Mouse (Mus musculus) cerebellum, adult 2 months (tissue): ENCODE data around the gene Rabep1. TPM values are rescaled to one million over a fixed set of nuclear protein-coding genes. Genes with fewer than 3 reads are reported as not detected.

ENCODE experiments used
- DNase-seq, 2 experiments: peaks; one replicate each; pipeline ENCODE4 v3.0.0; 2021
- H3K27ac ChIP-seq: fragments of 200-500 bp; 2 replicates; pipeline ENCODE4 v1.5.1; 2012; ENCODE audit warnings: low read length, control low read depth, inconsistent platforms; ENCODE audit not compliant: insufficient read depth
- H3K27me3 ChIP-seq: fragments of 200-500 bp; 2 replicates; pipeline ENCODE4 v1.6.1; 2012; ENCODE audit warnings: inconsistent platforms, mild to moderate bottlenecking, low read length, moderate library complexity; ENCODE audit not compliant: control insufficient read depth, insufficient read depth
- H3K4me1 ChIP-seq: fragments of 200-500 bp; 2 replicates; pipeline ENCODE4 v1.6.1; 2011; ENCODE audit warnings: low read length; ENCODE audit not compliant: control insufficient read depth, insufficient read depth
- H3K4me3 ChIP-seq: fragments of 200-500 bp; replicated peaks from 2 replicates; pipeline ENCODE3; 2011; ENCODE audit warnings: mild to moderate bottlenecking, low read depth, low read length, control low read depth; ENCODE audit not compliant: insufficient read depth
- CTCF ChIP-seq: fragments of 200-500 bp; IDR thresholded peaks from 2 replicates; pipeline ENCODE4 v1.5.1; 2011; ENCODE audit warnings: low read depth, mild to moderate bottlenecking, control low read depth, low read length, moderate library complexity, borderline replicate concordance; ENCODE audit not compliant: insufficient read depth
- POLR2A ChIP-seq: fragments of 200-500 bp; IDR thresholded peaks from 2 replicates; pipeline ENCODE4 v1.6.1; 2011; ENCODE audit warnings: low read length, control low read depth, borderline replicate concordance; ENCODE audit not compliant: insufficient read depth
- WGBS: fragments of 180-500 bp; shearing (Covaris S2); methylation state at CpG from one replicate; pipeline ENCODE4 v1.1.7; 2018; 5-methylcytosine and 5-hydroxymethylcytosine counted together
- polyA plus RNA-seq: library from polyadenylated mRNA; depleted of rRNA; stranded (reverse); fragments of >200 nt; gene quantifications from 2 replicates; pipeline ENCODE4 v1.2.3, GENCODE M21; 2012

Gene Rabep1
- polyA plus RNA-seq, 1 experiment, result 35.9 TPM

DNA sequence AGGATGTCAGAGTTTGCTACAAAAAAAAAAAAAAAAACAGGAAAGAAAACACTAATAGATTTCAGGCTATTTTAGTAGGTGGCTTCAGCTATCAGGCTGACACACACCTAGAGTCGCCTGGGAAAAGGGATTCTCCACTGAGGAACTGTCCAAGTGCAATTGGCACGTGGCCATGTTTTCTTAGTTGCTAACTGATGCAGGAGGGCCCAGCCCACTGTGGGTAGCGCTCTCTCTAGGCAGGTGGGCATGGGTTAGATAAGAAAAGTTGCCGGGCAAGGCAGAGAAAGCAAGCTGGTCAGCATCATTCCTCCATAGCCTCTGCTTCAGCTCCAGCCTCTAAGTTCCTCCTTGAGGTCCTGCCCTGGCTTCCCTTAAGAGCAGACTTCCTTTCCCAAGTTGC is 27.8 kb upstream of the Rabep1 start:
- Histone ChIP-seq H3K4me3 (no peak overlapping the region), H3K4me1 (no peaks in the 10 kb centered on the region), H3K27me3 (no peaks in the 10 kb centered on the region), H3K27ac (no peak overlapping the region)
- TF ChIP-seq POLR2A, result no peak
- no peak for TF ChIP-seq CTCF
- WGBS, result 61% methylated on average over 4 of the region's 4 CpGs
- DNase-seq, result no peak

DNA sequence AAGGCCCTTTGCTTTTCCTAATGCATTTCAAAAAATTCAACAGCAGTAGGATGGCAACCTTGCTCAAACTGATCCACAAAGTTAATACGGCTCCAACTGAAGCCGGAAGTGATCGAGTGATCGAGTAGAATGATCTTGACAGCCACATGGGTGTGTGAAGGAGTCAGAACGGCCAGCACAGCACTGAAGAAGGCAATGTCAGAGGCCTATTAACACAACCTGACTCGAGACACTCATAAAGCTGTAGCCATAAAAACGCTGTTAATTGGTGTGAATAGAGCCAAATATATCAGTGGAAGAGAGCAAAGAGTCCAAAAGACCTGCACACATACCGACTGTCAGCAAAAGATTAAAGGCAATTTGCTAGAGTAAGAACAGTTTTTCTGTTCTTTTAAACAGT is 24.5 kb upstream of the Rabep1 start:
- no peak overlapping the region for H3K27ac ChIP-seq
- H3K4me1 ChIP-seq, result no peaks in the 10 kb centered on the region
- H3K4me3 ChIP-seq, result no peak overlapping the region
- no peak for TF ChIP-seq CTCF
- no peak for TF ChIP-seq POLR2A
- H3K27me3 ChIP-seq, result no peaks in the 10 kb centered on the region
- DNase-seq, result no peak
- 80% methylated on average over 8 of the region's 8 CpGs for WGBS

DNA sequence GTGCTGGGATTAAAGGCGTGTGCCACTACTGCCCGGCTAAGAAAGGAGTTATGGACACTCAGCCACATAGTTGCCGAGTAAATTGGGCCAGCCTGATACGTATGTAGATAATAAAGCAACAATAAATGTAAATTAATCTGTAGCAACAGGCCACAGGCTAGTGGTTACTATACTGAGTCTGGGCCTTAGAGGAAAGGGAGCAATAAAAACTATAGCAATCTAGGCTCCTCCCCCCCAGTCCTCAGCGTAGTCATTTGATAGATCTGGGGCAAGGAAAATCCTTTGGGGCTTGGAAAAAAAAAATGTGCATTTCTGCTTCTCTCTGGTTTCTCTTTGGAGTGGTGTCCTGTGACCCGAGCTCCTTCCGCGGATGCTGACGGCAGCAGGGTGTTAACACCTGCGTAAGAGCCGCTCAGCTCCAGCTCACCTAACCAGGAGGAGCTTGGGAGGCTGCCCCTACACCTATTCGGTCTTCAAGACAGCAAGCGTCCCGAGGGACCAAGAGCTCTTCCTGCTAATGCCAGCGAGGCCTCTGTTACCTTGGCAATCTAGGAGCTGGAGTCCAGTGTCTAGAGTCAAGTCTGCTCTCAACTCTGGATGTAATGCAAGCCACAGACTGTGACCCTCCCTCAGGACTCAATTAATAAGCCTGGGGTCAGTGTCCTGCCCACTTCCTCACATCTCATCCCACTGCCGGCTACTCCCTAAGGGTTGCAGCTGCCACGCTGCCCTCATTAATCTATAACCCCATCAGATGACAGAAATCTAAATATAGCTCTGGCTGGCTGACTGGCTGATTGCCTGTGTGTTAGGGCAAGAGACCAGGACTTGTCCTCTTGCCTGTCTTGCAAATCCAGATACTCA is 22.6 kb upstream of the Rabep1 start:
- Histone ChIP-seq H3K27me3 (no peaks in the 10 kb centered on the region), H3K27ac (no peak overlapping the region), H3K4me3 (no peak overlapping the region), H3K4me1 (no peaks in the 10 kb centered on the region)
- 61% methylated on average over 17 of the region's 17 CpGs for WGBS
- DNase-seq, result peak; percentile 50 to 56
- TF ChIP-seq CTCF (no peak), POLR2A (no peak)

DNA sequence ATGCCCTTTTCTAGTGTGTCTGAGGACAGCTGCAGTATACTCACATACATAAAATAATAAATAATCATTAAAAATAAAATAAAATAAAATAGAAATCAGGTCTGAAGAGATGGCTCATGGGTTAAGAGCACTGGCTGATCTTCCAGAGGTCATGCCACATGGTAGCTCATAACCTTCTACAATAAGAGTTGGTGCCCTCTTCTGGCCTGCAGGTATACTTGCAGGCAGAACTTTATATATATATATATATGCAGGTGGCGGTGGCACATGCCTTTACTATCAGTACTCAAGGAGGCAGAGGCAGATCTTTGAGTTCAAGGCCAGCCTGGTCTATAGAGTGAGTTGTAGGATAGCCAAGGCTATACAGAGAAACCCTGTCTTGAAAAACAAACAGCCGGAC is 18.4 kb upstream of the Rabep1 start:
- no peak for DNase-seq
- H3K27ac ChIP-seq, result no peak overlapping the region
- no peaks in the 10 kb centered on the region for H3K4me1 ChIP-seq
- H3K27me3 ChIP-seq, result no peaks in the 10 kb centered on the region
- H3K4me3 ChIP-seq, result no peak overlapping the region
- no peak for TF ChIP-seq POLR2A
- TF ChIP-seq CTCF, result no peak
- WGBS, result 83% methylated on average over 2 of the region's 2 CpGs

DNA sequence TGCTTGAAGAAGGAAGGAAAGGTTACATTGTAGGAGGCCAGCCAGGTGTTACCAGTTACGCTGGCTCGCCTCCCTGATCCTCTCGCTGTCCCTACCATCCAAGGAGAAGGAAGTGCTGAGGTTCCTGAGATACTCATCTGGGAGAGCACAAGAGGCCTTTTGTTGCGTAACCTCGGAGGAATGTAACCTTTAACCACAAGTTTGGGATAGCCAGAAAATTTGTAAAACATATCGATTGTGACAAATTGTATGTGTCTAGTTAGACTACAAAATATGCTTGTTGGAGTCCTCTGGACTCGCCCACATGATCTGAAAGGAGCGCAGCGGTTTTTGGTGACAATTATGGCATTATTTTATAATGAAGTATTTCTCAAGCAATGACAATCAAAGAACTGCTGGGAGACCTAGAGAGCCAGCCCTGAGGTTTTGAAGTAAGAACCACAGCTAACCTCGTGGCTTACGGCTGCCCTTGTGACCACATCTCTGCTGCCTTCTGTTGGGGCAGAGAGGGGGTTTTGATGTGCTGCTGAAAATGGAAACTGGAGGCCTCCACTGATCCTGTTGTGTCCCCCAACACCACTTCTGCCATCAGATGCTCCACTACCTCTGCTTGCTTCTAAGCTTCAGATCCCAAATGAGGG is 15.5 kb upstream of the Rabep1 start:
- TF ChIP-seq CTCF, result no peak
- TF ChIP-seq POLR2A, result no peak
- whole genome bisulfite sequencing, result 92% methylated on average over 11 of the region's 11 CpGs
- Histone ChIP-seq H3K27ac (no peak overlapping the region), H3K4me3 (no peak overlapping the region), H3K27me3 (no peaks in the 10 kb centered on the region), H3K4me1 (no peaks in the 10 kb centered on the region)
- DNase-seq, result no peak

DNA sequence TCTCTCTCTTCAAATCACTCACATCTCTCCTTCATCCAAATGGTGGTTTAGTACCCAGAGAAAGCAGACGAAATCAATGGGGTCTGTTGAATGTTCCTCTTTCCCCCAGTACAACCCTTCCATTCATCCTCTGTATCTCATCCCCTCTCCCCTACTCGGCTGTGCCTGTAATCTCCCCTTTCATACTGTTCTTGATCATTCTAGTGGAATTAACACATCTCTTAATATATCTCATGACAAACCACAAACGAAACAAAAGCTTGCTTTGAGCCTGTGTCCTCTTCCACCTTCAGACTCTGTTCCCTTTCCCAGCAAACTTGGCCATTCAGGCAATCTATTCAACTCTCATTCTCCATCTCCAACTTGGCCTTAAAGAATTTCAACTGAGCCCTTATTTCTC is 13.4 kb upstream of the Rabep1 start:
- H3K4me3 ChIP-seq, result no peak overlapping the region
- no peaks in the 10 kb centered on the region for H3K4me1 ChIP-seq
- no peak overlapping the region for H3K27ac ChIP-seq
- 33% methylated on average over 3 of the region's 3 CpGs for WGBS
- TF ChIP-seq CTCF, result no peak
- TF ChIP-seq POLR2A, result no peak
- no peaks in the 10 kb centered on the region for H3K27me3 ChIP-seq
- no peak for DNase-seq

DNA sequence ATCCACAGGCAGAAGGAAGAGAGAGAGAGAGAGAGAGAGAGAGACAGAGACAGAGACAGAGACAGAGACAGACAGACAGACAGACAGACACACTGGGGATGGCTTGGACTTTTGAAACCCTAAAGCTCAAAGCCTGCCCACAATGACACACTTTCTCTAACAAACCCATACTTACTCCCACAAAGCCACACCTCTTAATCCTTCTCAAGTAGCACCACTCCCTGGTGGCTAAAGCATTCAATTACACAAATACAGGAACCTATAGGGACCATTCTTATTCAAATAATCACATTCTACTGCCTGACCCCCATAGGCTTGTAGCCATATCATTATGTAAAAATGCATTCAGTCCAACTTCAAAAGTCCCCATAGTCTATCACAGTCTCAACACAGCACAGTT is 11.2 kb upstream of the Rabep1 start:
- H3K27me3 ChIP-seq, result no peaks in the 10 kb centered on the region
- no peak overlapping the region for H3K27ac ChIP-seq
- H3K4me3 ChIP-seq, result no peak overlapping the region
- DNase-seq, result no peak
- TF ChIP-seq CTCF (no peak), POLR2A (no peak)
- H3K4me1 ChIP-seq, result no peaks in the 10 kb centered on the region

DNA sequence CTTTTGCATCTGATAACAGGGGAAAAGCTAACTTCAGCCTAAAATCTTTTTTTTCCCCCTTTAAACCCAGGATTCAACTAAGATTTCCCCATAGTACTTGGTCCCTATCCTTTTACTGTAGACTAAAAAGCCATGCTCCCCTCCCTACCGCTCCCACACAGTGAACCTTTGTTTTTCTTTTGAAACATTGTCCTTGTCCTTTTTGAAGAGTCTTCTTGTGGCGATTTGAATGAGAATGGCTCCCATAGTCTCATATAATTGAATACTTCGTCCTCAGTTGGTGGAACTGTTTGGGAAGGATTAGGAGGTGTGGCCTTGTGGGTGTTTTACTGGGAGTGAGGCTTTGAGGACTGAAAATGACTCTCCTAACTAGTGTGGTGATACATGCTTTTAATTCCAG is 10.7 kb upstream of the Rabep1 start:
- 46% methylated on average over 3 of the region's 3 CpGs for WGBS
- no peak for TF ChIP-seq CTCF
- no peak for TF ChIP-seq POLR2A
- DNase-seq, result no peak

More for the DNA sequence above, 10.7 kb upstream of the Rabep1 start:
- H3K27me3 ChIP-seq, result no peaks in the 10 kb centered on the region
- no peak overlapping the region for H3K27ac ChIP-seq
- H3K4me1 ChIP-seq, result no peaks in the 10 kb centered on the region
- H3K4me3 ChIP-seq, result no peak overlapping the region
